10 mouse cellular contexts compared by ENCODE assay signal in the genomic region with DNA sequence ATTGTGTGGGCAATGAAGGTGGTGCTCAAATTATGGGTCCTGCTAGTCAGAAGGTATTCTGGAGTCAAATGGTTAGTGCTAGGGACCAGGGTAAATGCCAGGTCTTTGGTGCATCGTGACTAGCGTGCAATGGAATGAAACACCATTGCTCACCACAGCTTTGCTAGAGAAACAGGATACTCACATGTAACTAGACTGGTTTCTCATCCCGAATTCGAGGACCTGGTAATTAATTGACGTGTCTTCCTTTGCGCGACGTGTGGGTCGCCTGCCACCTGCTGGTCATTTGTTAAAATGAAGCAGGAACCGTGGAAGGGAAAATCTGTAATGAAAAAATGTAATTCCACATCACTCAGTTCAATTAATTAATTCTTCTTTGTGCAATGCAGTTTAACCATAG. TPM values are rescaled to one million over a fixed set of nuclear protein-coding genes. Genes with fewer than 3 reads are reported as not detected.
DNase-seq lines count a peak whose midpoint lies in the region; ATAC-seq and TF ChIP-seq lines count a peak whose summit lies in the region.
"Had no signal": no experiment of that assay in that cellular context is flagged by ENCODE, and none has a peak within 500 bp of the region (broad histone marks: within the 10 kb centered on the region; RNA-seq: fewer than 3 reads in every experiment).

No protein-coding gene starts in this region.

- intact Hi-C loops in heart, postnatal 10 days (cut with DNase I): loop anchor here (1.0 kb wide), 2 partner anchors 410 to 479 kb away; no protein-coding TSS in a partner anchor

- no peak overlapping the region for H3K27ac ChIP-seq in limb, embryonic 10.5 days
- H3K27ac ChIP-seq in neural tube, embryonic 11.5 days (ENCODE audit: low read depth, low read length): no peak overlapping the region
- H3K27ac ChIP-seq: embryonic facial prominence, embryonic 15.5 days; liver, embryonic 13.5 days had no signal

- peaks cover 13% of the 10 kb centered on the region for H3K27me3 ChIP-seq in Patski
- H3K27me3 ChIP-seq in limb, embryonic 10.5 days (ENCODE audit: low read depth, poor library complexity, severe bottlenecking): peaks cover 48% of the 10 kb centered on the region
- peaks cover 10% of the 10 kb centered on the region for H3K27me3 ChIP-seq in neural tube, embryonic 11.5 days (ENCODE audit: control insufficient read depth, insufficient read depth, low read length)

- no peak overlapping the region for H3K9ac ChIP-seq in neural tube, embryonic 11.5 days (ENCODE audit: low read length)
- H3K9ac ChIP-seq: embryonic facial prominence, embryonic 15.5 days; liver, embryonic 13.5 days had no signal

- H3K9me3 ChIP-seq in limb, embryonic 10.5 days (replicated peaks): no peaks in the 10 kb centered on the region
- H3K9me3 ChIP-seq in neural tube, embryonic 11.5 days (ENCODE audit: control insufficient read depth, low read length): no peaks in the 10 kb centered on the region
- H3K9me3 ChIP-seq: embryonic facial prominence, embryonic 15.5 days; liver, embryonic 13.5 days had no signal

- CTCF ChIA-PET in Patski (lab: Charles Lee): interaction anchor here (1.0 to 1.1 kb wide), 2 partner anchors 10 to 23 kb away, joined by 3 read pairs; no protein-coding TSS in a partner anchor

- peaks cover 10% of the 10 kb centered on the region for H3K4me1 ChIP-seq in limb, embryonic 10.5 days
- peaks cover 8% of the 10 kb centered on the region for H3K4me1 ChIP-seq in neural tube, embryonic 11.5 days (ENCODE audit: control insufficient read depth, insufficient read depth, low read length)
- H3K4me1 ChIP-seq: embryonic facial prominence, embryonic 15.5 days; liver, embryonic 13.5 days had no signal

- H3K4me2 ChIP-seq in neural tube, embryonic 11.5 days (ENCODE audit: low read depth): no peak overlapping the region
- H3K4me2 ChIP-seq: embryonic facial prominence, embryonic 15.5 days; liver, embryonic 13.5 days had no signal

- POLR2A ChIA-PET in Patski (lab: Charles Lee): no interaction called here

- ATAC-seq in Patski: no peak
- ATAC-seq in neural tube, embryonic 11.5 days (ENCODE audit: insufficient read depth, low FRiP score, low TSS enrichment): no peak; the same call in 1 of the 2 replicates
- ATAC-seq in monocyte, adult 5-6 weeks (replicated peaks; ENCODE audit: insufficient number of reproducible peaks, low FRiP score, low TSS enrichment, poor library complexity, severe bottlenecking): no peak

- H3K36me3 ChIP-seq in limb, embryonic 10.5 days: no peaks in the 10 kb centered on the region
- no peaks in the 10 kb centered on the region for H3K36me3 ChIP-seq in neural tube, embryonic 11.5 days (ENCODE audit: control insufficient read depth, insufficient read depth, low read length)
- H3K36me3 ChIP-seq: embryonic facial prominence, embryonic 15.5 days; liver, embryonic 13.5 days had no signal

- TF ChIP-seq CTCF in Patski (IDR thresholded peaks at IDR 0.05): peak; percentile 86

- H3K4me3 ChIP-seq in limb, embryonic 10.5 days: no peak overlapping the region
- H3K4me3 ChIP-seq in neural tube, embryonic 11.5 days (ENCODE audit: low read depth, low read length): no peak overlapping the region
- H3K4me3 ChIP-seq: embryonic facial prominence, embryonic 15.5 days; liver, embryonic 13.5 days had no signal

- WGBS in limb, embryonic 10.5 days: 2% methylated on average over 10 of the region's 10 CpGs
- 6% methylated on average over 10 of the region's 10 CpGs for WGBS in neural tube, embryonic 11.5 days

- peak; percentile 65 to 71 for DNase-seq in left cerebral cortex, adult 18-20 months (ENCODE audit: low spot score in 2 of 2)
- no peak for DNase-seq in left cerebral cortex, adult 11 months (ENCODE audit: low spot score)
- no peak for DNase-seq in Patski (ENCODE audit: low read depth, low spot score)
- peak; percentile 53 to 76 for DNase-seq in cerebellum, postnatal 25 days
- peak; percentile 47 to 71 for DNase-seq in heart, postnatal 10 days
- peak; percentile 51 for DNase-seq in limb, embryonic 10.5 days (ENCODE audit: low spot score)
- peak; percentile 58 for DNase-seq in neural tube, embryonic 11.5 days (ENCODE audit: low spot score)
- DNase-seq: liver, embryonic 13.5 days had no signal

- in situ Hi-C loops in Patski (cut with MboI; ENCODE audit: low pct_unique_long_range_greater_than_20kb): no loop called here

RNA-seq across cellular contexts. Expression of a gene that starts 10.5 kb away (rescaled TPM):
- 1 to 10 TPM; 5.6 to 6.0 TPM for total RNA-seq in left cerebral cortex, adult 18-20 months (2021)
- not detected for polyA plus RNA-seq in Patski (2021)
- total RNA-seq in heart, postnatal 10 days (2021): not detected
- polyA plus RNA-seq in limb, embryonic 10.5 days (2016; fragmentation: Nextera tagmentation; extraction: Ambion mirVana): 0.14 and 0.15 TPM in 2 replicates
- 40.5 and 42.9 TPM in 2 replicates for polyA plus RNA-seq in neural tube, embryonic 11.5 days (2014; fragmentation: Nextera tagmentation; extraction: Ambion mirVana)
- total RNA-seq in monocyte, adult 5-6 weeks (2017): not detected in 3 replicates
- polyA plus RNA-seq: liver, embryonic 13.5 days had no signal

RNA-seq across cellular contexts. Expression of a gene that starts 17.6 kb away (rescaled TPM):
- under 1 TPM in 1 of 2 experiments, not detected in 1; 0.21 TPM for total RNA-seq in left cerebral cortex, adult 18-20 months (2021)
- polyA plus RNA-seq in Patski (2021): not detected
- not detected for total RNA-seq in heart, postnatal 10 days (2021)
- polyA plus RNA-seq in limb, embryonic 10.5 days (2016; fragmentation: Nextera tagmentation; extraction: Ambion mirVana): not detected in 2 replicates
- polyA plus RNA-seq in neural tube, embryonic 11.5 days (2014; fragmentation: Nextera tagmentation; extraction: Ambion mirVana): not detected in 2 replicates
- total RNA-seq in monocyte, adult 5-6 weeks (2017): not detected in 3 replicates
- polyA plus RNA-seq: embryonic facial prominence, embryonic 15.5 days had no signal

Comparison
In these comparisons a context has a peak if more than half of its experiments do, and no peak if none do; other contexts are left out.
1. DNase-seq: peak in left cerebral cortex, adult 18-20 months (2 of 2), cerebellum, postnatal 25 days (2 of 2), heart, postnatal 10 days (2 of 2), limb, embryonic 10.5 days (single experiment) and neural tube, embryonic 11.5 days (single experiment); none in left cerebral cortex, adult 11 months (single experiment) and Patski (single experiment).